Mouse (Mus musculus) neural tube, embryonic 11.5 days (tissue): ENCODE measurements at regions not wholly inside any gene's neighbourhood (a gene's known extent, or its start where the extent isn't known, plus 50 kb on each side); places are given as distances from the start of the nearest gene placed in this dataset.

ENCODE experiments used
- ATAC-seq: fragments of 200-750 bp; cut with Nextera tagmentation; 2 replicates; pipeline ENCODE4 v1.8.0; 2017; ENCODE audit warnings: moderate number of reproducible peaks, mild to moderate bottlenecking, moderate TSS enrichment, moderate library complexity; ENCODE audit not compliant: insufficient read depth, low FRiP score, low TSS enrichment
- DNase-seq: peaks from one replicate; pipeline ENCODE4 v3.0.0-alpha.2; 2015; ENCODE audit warnings: low spot score
- H3K27ac ChIP-seq: fragments of 300-500 bp; sonication (generic); 2 replicates; pipeline ENCODE4 v1.5.1; 2014; ENCODE audit warnings: low read depth, mild to moderate bottlenecking, low read length
- H3K27me3 ChIP-seq: fragments of 300-500 bp; sonication (generic); 2 replicates; pipeline ENCODE4 v1.6.1; 2014; ENCODE audit warnings: mild to moderate bottlenecking, low read length, mixed read lengths; ENCODE audit not compliant: control insufficient read depth, insufficient read depth
- H3K36me3 ChIP-seq: fragments of 300-500 bp; sonication (generic); 2 replicates; pipeline ENCODE4 v1.6.1; 2014; ENCODE audit warnings: mild to moderate bottlenecking, low read length, moderate library complexity, mixed read lengths; ENCODE audit not compliant: control insufficient read depth, insufficient read depth
- H3K4me1 ChIP-seq: fragments of 300-500 bp; sonication (generic); 2 replicates; pipeline ENCODE4 v1.6.1; 2014; ENCODE audit warnings: low read length, mixed read lengths; ENCODE audit not compliant: control insufficient read depth, insufficient read depth
- H3K4me2 ChIP-seq: fragments of 300-500 bp; sonication (generic); 2 replicates; pipeline ENCODE4 v1.6.1; 2014; ENCODE audit warnings: low read depth, mild to moderate bottlenecking, moderate library complexity
- H3K4me3 ChIP-seq: fragments of 300-500 bp; sonication (generic); 2 replicates; pipeline ENCODE4 v1.5.1; 2014; ENCODE audit warnings: low read depth, low read length
- H3K9ac ChIP-seq: fragments of 300-500 bp; sonication (generic); 2 replicates; pipeline ENCODE4 v1.6.1; 2014; ENCODE audit warnings: mild to moderate bottlenecking, low read length
- H3K9me3 ChIP-seq: fragments of 300-500 bp; sonication (generic); 2 replicates; pipeline ENCODE4 v1.6.1; 2016; ENCODE audit warnings: low read length; ENCODE audit not compliant: control insufficient read depth
- WGBS: fragments of 180-500 bp; shearing (Covaris S2); extraction: QIAGEN DNeasy Blood & Tissue Kit; methylation state at CpG from one replicate; pipeline ENCODE4 v1.1.7; 2014; 5-methylcytosine and 5-hydroxymethylcytosine counted together

DNA sequence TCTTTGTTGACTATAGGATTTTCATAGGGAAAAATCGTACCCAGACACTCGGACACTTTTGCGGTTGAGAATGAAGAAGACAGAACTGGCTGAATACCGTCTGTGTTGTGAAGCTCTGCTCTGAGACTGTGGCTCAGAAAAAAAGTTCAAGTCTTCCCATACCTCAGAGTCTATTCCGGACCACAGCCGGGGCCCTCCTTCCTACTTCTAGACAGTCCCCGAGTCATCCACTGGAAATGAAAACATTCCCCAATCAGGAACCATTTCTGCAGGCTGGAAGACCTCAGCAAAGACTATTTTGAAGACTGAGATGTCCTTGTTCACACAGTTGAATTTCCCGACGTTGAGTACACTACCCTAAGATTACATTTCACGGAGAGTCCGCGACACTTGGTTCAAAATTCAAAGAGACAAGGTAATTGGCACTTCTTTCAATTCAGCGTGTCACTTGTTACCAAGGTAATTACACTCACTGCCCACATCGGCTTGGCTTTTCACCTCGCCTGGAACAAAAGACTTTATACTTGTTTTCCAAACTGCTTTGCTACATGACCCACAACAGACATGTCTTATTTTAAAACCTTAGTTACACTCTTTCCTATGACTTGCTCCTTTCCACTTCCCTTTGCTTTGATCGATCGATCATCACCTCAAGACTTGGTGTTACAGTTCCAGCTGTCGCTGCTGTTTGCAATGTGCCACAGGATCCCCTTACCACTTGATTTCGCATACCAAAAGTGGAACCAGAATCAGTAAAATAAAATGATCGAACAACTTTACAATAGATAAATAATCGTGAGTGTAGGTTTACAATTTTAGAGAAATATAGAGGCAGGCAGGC, 219.2 kb upstream of the Pcsk5 start:
- H3K4me3 ChIP-seq: no peak overlapping the region
- H3K27ac ChIP-seq: no peak overlapping the region
- ATAC-seq (no peak), DNase-seq (no peak)
- H3K27me3 ChIP-seq: no peaks in the 10 kb centered on the region
- no peaks in the 10 kb centered on the region for H3K9me3 ChIP-seq
- no peaks in the 10 kb centered on the region for H3K4me1 ChIP-seq
- no peak overlapping the region for H3K9ac ChIP-seq
- no peaks in the 10 kb centered on the region for H3K36me3 ChIP-seq
- WGBS: 58% methylated on average over 21 of the region's 21 CpGs
- H3K4me2 ChIP-seq: no peak overlapping the region

DNA sequence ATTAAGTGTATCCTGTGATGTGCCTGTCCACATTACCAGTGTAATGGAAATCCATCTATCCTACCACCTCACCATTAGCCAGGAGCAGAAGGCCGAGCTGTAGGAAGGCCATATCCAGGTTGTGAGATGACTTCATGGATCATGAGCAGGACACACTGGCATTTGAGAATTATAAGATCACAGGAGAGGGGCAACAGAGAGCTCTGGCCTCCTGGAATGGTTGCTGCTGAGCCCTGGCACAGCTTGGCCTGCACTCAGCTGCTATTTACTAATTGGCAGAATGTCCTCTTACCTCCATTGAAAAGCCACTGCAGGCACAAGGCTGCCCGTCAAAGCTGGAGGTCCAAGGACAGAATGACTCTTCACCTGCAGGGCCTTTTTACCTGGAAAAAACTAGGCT, 212.9 kb upstream of the Pcsk5 start:
- no peaks in the 10 kb centered on the region for H3K9me3 ChIP-seq
- H3K4me1 ChIP-seq: no peaks in the 10 kb centered on the region
- WGBS: 76% methylated on average over 2 of the region's 2 CpGs
- H3K4me2 ChIP-seq: no peak overlapping the region
- H3K27ac ChIP-seq: no peak overlapping the region
- no peaks in the 10 kb centered on the region for H3K36me3 ChIP-seq
- H3K4me3 ChIP-seq: no peak overlapping the region
- H3K9ac ChIP-seq: no peak overlapping the region
- no peaks in the 10 kb centered on the region for H3K27me3 ChIP-seq
- DNase-seq (no peak), ATAC-seq (no peak)

- no peaks in the 10 kb centered on the region for H3K36me3 ChIP-seq
- no peaks in the 10 kb centered on the region for H3K9me3 ChIP-seq
- no peak overlapping the region for H3K9ac ChIP-seq
- 17% methylated on average over 1 of the region's 1 CpGs for WGBS
- H3K4me3 ChIP-seq: no peak overlapping the region
- no peak overlapping the region for H3K4me2 ChIP-seq
- no peaks in the 10 kb centered on the region for H3K4me1 ChIP-seq
- DNase-seq (no peak), ATAC-seq (no peak)
- no peak overlapping the region for H3K27ac ChIP-seq
- H3K27me3 ChIP-seq: no peaks in the 10 kb centered on the region
Measured at GRCm38 (mm10) chr19:18034225-18034624, 196.8 kb upstream of the Pcsk5 start.

- no peak overlapping the region for H3K4me3 ChIP-seq
- ATAC-seq: no peak
- whole genome bisulfite sequencing: 85% methylated on average over 5 of the region's 5 CpGs
Measured at GRCm38 (mm10) chr19:18033599-18033998, 196.2 kb upstream of the Pcsk5 start.

GRCm38 (mm10) chr19:18025877-18026276, 188.4 kb upstream of the Pcsk5 start:
- ATAC-seq (no peak), DNase-seq (no peak)
- Histone ChIP-seq H3K27ac (no peak overlapping the region), H3K9me3 (no peaks in the 10 kb centered on the region), H3K4me2 (no peak overlapping the region), H3K4me3 (no peak overlapping the region), H3K9ac (no peak overlapping the region), H3K27me3 (no peaks in the 10 kb centered on the region), H3K4me1 (no peaks in the 10 kb centered on the region), H3K36me3 (no peaks in the 10 kb centered on the region)
- 89% methylated on average over 4 of the region's 4 CpGs for WGBS

More at GRCm38 (mm10) chr19:18033599-18033998, 196.2 kb upstream of the Pcsk5 start:
- Histone ChIP-seq H3K4me1 (no peaks in the 10 kb centered on the region), H3K4me2 (no peak overlapping the region), H3K36me3 (no peaks in the 10 kb centered on the region), H3K27ac (no peak overlapping the region), H3K27me3 (no peaks in the 10 kb centered on the region), H3K9me3 (no peaks in the 10 kb centered on the region), H3K9ac (no peak overlapping the region)
- DNase-seq: no peak

DNA sequence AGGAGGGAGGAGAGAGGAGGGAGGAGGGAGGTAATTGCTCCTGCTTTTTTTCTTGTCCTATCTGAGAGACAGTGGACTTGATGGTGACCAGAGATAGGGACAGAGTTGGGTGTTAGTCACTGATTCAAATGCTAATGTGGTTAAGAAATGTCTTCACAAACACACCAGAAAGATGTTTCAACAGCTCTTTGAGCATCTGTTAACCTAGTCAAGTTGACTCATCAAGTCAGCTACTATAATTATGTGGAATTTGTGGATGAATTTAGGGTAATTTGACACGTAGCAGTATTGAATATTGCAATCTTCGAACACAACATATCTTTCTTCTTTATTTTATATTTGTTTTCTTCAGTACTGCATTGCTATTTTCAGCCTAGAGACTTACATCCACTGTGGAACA, 182.9 kb upstream of the Pcsk5 start:
- Histone ChIP-seq H3K9ac (no peak overlapping the region), H3K27ac (no peak overlapping the region), H3K27me3 (no peaks in the 10 kb centered on the region), H3K36me3 (no peaks in the 10 kb centered on the region), H3K4me1 (no peaks in the 10 kb centered on the region), H3K4me3 (no peak overlapping the region), H3K4me2 (no peak overlapping the region), H3K9me3 (no peaks in the 10 kb centered on the region)
- DNase-seq: no peak
- WGBS: 84% methylated on average over 2 of the region's 2 CpGs
- no peak for ATAC-seq

GRCm38 (mm10) chr19:18015371-18015770, 177.9 kb upstream of the Pcsk5 start:
- H3K36me3 ChIP-seq: no peaks in the 10 kb centered on the region
- H3K9ac ChIP-seq: no peak overlapping the region
- no peak overlapping the region for H3K4me2 ChIP-seq
- no peaks in the 10 kb centered on the region for H3K27me3 ChIP-seq
- WGBS: 93% methylated on average over 1 of the region's 1 CpGs
- ATAC-seq: no peak
- H3K9me3 ChIP-seq: no peaks in the 10 kb centered on the region
- no peak for DNase-seq
- H3K27ac ChIP-seq: no peak overlapping the region
- H3K4me1 ChIP-seq: no peaks in the 10 kb centered on the region
- no peak overlapping the region for H3K4me3 ChIP-seq

DNA sequence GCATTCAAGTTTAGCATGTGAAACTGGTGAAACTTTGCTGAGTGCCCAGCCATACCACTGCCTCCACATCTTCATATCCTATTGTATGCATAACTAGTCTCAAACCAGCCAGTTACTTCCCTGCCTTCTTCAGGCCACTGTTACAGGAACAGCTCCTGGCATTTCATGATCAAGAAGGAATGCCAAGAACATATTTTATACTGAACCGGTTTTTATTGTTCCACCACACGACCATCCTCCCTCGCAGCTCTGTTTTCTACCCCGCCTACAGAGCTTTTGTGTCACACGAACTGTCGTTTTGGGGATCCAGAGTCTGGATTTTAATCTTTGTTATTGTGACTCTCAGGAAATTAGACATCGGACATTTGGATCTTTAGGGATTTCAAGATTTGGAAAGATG, 174.6 kb upstream of the Pcsk5 start:
- 79% methylated on average over 7 of the region's 7 CpGs for WGBS
- no peak overlapping the region for H3K4me2 ChIP-seq
- no peak for ATAC-seq

GRCm38 (mm10) chr19:17997561-17997960, 160.1 kb upstream of the Pcsk5 start:
- DNase-seq: no peak
- no peak overlapping the region for H3K4me3 ChIP-seq
- no peaks in the 10 kb centered on the region for H3K36me3 ChIP-seq
- WGBS: 81% methylated on average over 3 of the region's 3 CpGs
- no peaks in the 10 kb centered on the region for H3K9me3 ChIP-seq
- no peak for ATAC-seq
- no peak overlapping the region for H3K9ac ChIP-seq
- no peaks in the 10 kb centered on the region for H3K27me3 ChIP-seq
- H3K4me1 ChIP-seq: no peaks in the 10 kb centered on the region
- H3K4me2 ChIP-seq: no peak overlapping the region
- no peak overlapping the region for H3K27ac ChIP-seq

More for the DNA sequence above, 174.6 kb upstream of the Pcsk5 start:
- H3K27me3 ChIP-seq: no peaks in the 10 kb centered on the region
- H3K4me3 ChIP-seq: no peak overlapping the region
- H3K9me3 ChIP-seq: no peaks in the 10 kb centered on the region
- DNase-seq: no peak
- no peaks in the 10 kb centered on the region for H3K4me1 ChIP-seq
- H3K9ac ChIP-seq: no peak overlapping the region
- H3K36me3 ChIP-seq: no peaks in the 10 kb centered on the region
- H3K27ac ChIP-seq: no peak overlapping the region
